Mouse (Mus musculus) lung, postnatal 0 days (tissue): ENCODE measurements at regions not wholly inside any gene's neighbourhood (a gene's known extent, or its start where the extent isn't known, plus 50 kb on each side); places are given as distances from the start of the nearest gene placed in this dataset.

Experiments
- CTCF ChIP-seq: IDR thresholded peaks from 2 replicates; pipeline ENCODE4 v1.5.1; 2016; ENCODE audit warnings: antibody characterized with exemption, mild to moderate bottlenecking
- EP300 ChIP-seq: IDR thresholded peaks from 2 replicates; pipeline ENCODE4 v1.6.1; 2016; ENCODE audit warnings: antibody characterized with exemption, mild to moderate bottlenecking, control low read depth

GRCm38 (mm10) chr15:97606630-97607381, 98.8 kb downstream of the Rpap3 start:
- TF ChIP-seq CTCF (no peak), EP300 (no peak)
